Mouse (Mus musculus) MEL (cell line): ENCODE measurements around the gene Caskin1. TPM values are rescaled to one million over a fixed set of nuclear protein-coding genes. Genes with fewer than 3 reads are reported as not detected.

Experiments
- DNase-seq: peaks from one replicate; pipeline ENCODE4 v3.0.0; 2011; ENCODE audit warnings: low read depth, low spot score
- H3K27ac ChIP-seq: 2 replicates; pipeline ENCODE4 v1.5.1; 2012; ENCODE audit warnings: low read depth, mild to moderate bottlenecking, control low read depth, low read length, moderate library complexity; ENCODE audit not compliant: control insufficient read depth
- H3K27me3 ChIP-seq, 2 experiments: fragments of 150-350 bp in 1 of 2; sonication (generic) in 1 of 2; 2 replicates each; pipeline ENCODE4 v1.6.1; 2012; ENCODE audit warnings: low read length in 2 of 2, mild to moderate bottlenecking in 2 of 2, improper control_type of control experiment in 1 of 2, moderate library complexity in 1 of 2; ENCODE audit not compliant: insufficient read depth in 2 of 2, control insufficient read depth in 1 of 2
- H3K36me3 ChIP-seq, 2 experiments: 2 replicates each; pipeline ENCODE4 v1.6.1; 2012 to 2014; ENCODE audit warnings: low read length in 2 of 2, improper control_type of control experiment in 1 of 2, inconsistent platforms in 1 of 2, mild to moderate bottlenecking in 1 of 2; ENCODE audit not compliant: insufficient read depth in 2 of 2, control insufficient read depth in 1 of 2
- H3K4me1 ChIP-seq, 2 experiments: fragments of 150-350 bp in 1 of 2; sonication (generic) in 1 of 2; 2 replicates each; pipeline ENCODE4 v1.6.1; 2012; ENCODE audit warnings: low read length in 2 of 2, improper control_type of control experiment in 1 of 2, mild to moderate bottlenecking in 1 of 2; ENCODE audit not compliant: insufficient read depth in 2 of 2, control insufficient read depth in 1 of 2
- H3K4me3 ChIP-seq, 2 experiments: fragments of 150-350 bp in 1 of 2; sonication (generic) in 1 of 2; 2 replicates each; pipeline ENCODE4 v1.5.1; 2012; ENCODE audit warnings: low read depth in 2 of 2, low read length in 2 of 2, mild to moderate bottlenecking in 2 of 2, moderate library complexity in 2 of 2, control low read depth in 1 of 2, improper control_type of control experiment in 1 of 2; ENCODE audit not compliant: control insufficient read depth in 1 of 2, insufficient read depth in 1 of 2
- H3K79me2 ChIP-seq: 2 replicates; pipeline ENCODE4 v1.6.1; 2012; ENCODE audit warnings: mild to moderate bottlenecking, low read length, moderate library complexity; ENCODE audit not compliant: control insufficient read depth, poor library complexity, insufficient read depth
- H3K9ac ChIP-seq: 2 replicates; pipeline ENCODE4 v1.6.1; 2012; ENCODE audit warnings: low read depth, mild to moderate bottlenecking, control low read depth, low read length, moderate library complexity; ENCODE audit not compliant: control insufficient read depth, poor library complexity, severe bottlenecking
- H3K9me3 ChIP-seq: fragments of 150-350 bp; sonication (generic); replicated peaks from 2 replicates; pipeline ENCODE4 v1.6.1; 2012; ENCODE audit warnings: mild to moderate bottlenecking, low read length, improper control_type of control experiment, moderate library complexity; ENCODE audit not compliant: insufficient read depth
- BHLHE40 ChIP-seq: IDR thresholded peaks from 2 replicates; pipeline ENCODE4 v1.6.1; 2012; ENCODE audit warnings: low read depth, mild to moderate bottlenecking, inconsistent platforms, low read length, improper control_type of control experiment, borderline replicate concordance
- CTCF ChIP-seq, 3 experiments: IDR thresholded peaks in 2 of 3; conservative IDR thresholded peaks in 1 of 3; 2 replicates each; pipeline ENCODE4 v1.5.1; 2011 to 2012; ENCODE audit warnings: low read length in 3 of 3, low read depth in 2 of 3, mild to moderate bottlenecking in 2 of 3, improper control_type of control experiment in 1 of 3, inconsistent platforms in 1 of 3, mixed read lengths in 1 of 3, moderate library complexity in 1 of 3; ENCODE audit not compliant: control insufficient read depth in 1 of 3, insufficient read depth in 1 of 3, poor library complexity in 1 of 3, severe bottlenecking in 1 of 3
- GATA1 ChIP-seq: IDR thresholded peaks from 2 replicates; pipeline ENCODE4 v1.6.1; 2011; ENCODE audit warnings: low read depth, low read length, improper control_type of control experiment
- MAZ ChIP-seq: IDR thresholded peaks from 2 replicates; pipeline ENCODE4 v1.6.1; 2012; ENCODE audit warnings: low read depth, mild to moderate bottlenecking, inconsistent platforms, low read length, improper control_type of control experiment
- MXI1 ChIP-seq: IDR thresholded peaks from 2 replicates; pipeline ENCODE4 v1.6.1; 2011; ENCODE audit warnings: mild to moderate bottlenecking, low read depth, low read length, improper control_type of control experiment
- MYC ChIP-seq: IDR thresholded peaks from 2 replicates; pipeline ENCODE4 v1.6.1; 2011; ENCODE audit warnings: low read depth, mild to moderate bottlenecking, low read length, improper control_type of control experiment, moderate library complexity
- NRF1 ChIP-seq: IDR thresholded peaks from 2 replicates; pipeline ENCODE4 v1.6.1; 2014; ENCODE audit warnings: low read depth, mild to moderate bottlenecking, inconsistent platforms, low read length, improper control_type of control experiment, moderate library complexity; ENCODE audit not compliant: poor library complexity, insufficient read depth, severe bottlenecking
- POLR2AphosphoS5 ChIP-seq: IDR thresholded peaks from 2 replicates; pipeline ENCODE4 v1.6.1; 2012; ENCODE audit warnings: low read depth, borderline replicate concordance, mild to moderate bottlenecking, inconsistent platforms, low read length, moderate library complexity, mixed read lengths
- RAD21 ChIP-seq: IDR thresholded peaks from 2 replicates; pipeline ENCODE4 v1.6.1; 2011; ENCODE audit warnings: mild to moderate bottlenecking, low read depth, low read length, improper control_type of control experiment
- RCOR1 ChIP-seq: IDR thresholded peaks from 2 replicates; pipeline ENCODE4 v1.6.1; 2012; ENCODE audit warnings: low read depth, mild to moderate bottlenecking, inconsistent platforms, low read length, improper control_type of control experiment
- SIN3A ChIP-seq: IDR thresholded peaks from 2 replicates; pipeline ENCODE4 v1.6.1; 2012; ENCODE audit warnings: low read length, improper control_type of control experiment, inconsistent platforms
- SMC3 ChIP-seq: IDR thresholded peaks from 2 replicates; pipeline ENCODE4 v1.6.1; 2011; ENCODE audit warnings: low read depth, low read length, improper control_type of control experiment
- TAL1 ChIP-seq: IDR thresholded peaks from 2 replicates; pipeline ENCODE4 v1.6.1; 2012; ENCODE audit warnings: mild to moderate bottlenecking, inconsistent platforms, low read length, moderate library complexity, mixed read lengths
- UBTF ChIP-seq: IDR thresholded peaks from 2 replicates; pipeline ENCODE4 v1.6.1; 2012; ENCODE audit warnings: low read depth, mild to moderate bottlenecking, inconsistent platforms, low read length, improper control_type of control experiment, moderate library complexity, borderline replicate concordance; ENCODE audit not compliant: insufficient read depth
- USF1 ChIP-seq: IDR thresholded peaks from 2 replicates; pipeline ENCODE4 v1.6.1; 2014; ENCODE audit warnings: low read depth, mild to moderate bottlenecking, inconsistent platforms, low read length, improper control_type of control experiment, moderate library complexity
- ZKSCAN1 ChIP-seq: IDR thresholded peaks from 2 replicates; pipeline ENCODE4 v1.6.1; 2012; ENCODE audit warnings: low read depth, mild to moderate bottlenecking, inconsistent platforms, low read length, improper control_type of control experiment, moderate library complexity
- polyA plus RNA-seq, 2 experiments: library from polyadenylated mRNA; stranded (reverse) in 1 of 2; unstranded in 1 of 2; fragments of >175 nt in 1 of 2; fragments of >200 nt in 1 of 2; gene quantifications; 2 replicates each; pipeline versions ENCODE4 v1.2.1 to v1.2.4; 2012; ENCODE audit warnings: low replicate concordance in 2 of 2, low read depth in 1 of 2; ENCODE audit not compliant: insufficient read length in 2 of 2, insufficient read depth in 1 of 2, missing spikeins in 1 of 2
- total RNA-seq: library from RNA; depleted of rRNA; stranded (reverse); fragments of 300-350 nt; gene quantifications from 2 replicates; pipeline ENCODE4 v1.2.3, GENCODE M21; 2012

Caskin1 gene
- total and polyA plus RNA-seq, 3 experiments = 0.04 to 0.38 TPM; not detected in 1

DNA sequence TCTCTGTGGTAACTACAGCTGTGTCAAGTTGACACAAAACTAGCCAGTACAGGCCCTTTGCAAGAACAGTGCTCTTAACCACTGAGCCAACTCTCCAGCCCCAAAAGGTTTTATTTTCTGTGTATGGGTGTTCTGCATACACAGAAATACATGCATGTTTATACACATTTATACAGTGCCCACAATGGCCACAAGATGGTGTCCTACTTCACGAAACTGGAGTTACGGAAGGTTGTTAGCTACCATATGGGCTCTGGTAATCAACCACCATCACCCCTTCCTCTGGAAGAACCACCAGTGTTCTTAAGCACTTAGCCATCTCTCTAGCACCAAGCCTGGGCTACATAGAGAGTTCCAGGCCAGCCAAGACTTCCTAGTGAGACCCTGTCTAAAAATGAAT, 26.8 kb upstream of the Caskin1 start (continued):
- TF ChIP-seq UBTF (no peak), MAZ (no peak)
- TF ChIP-seq, all 39 proteins: peak for 5

GRCm38 (mm10) chr17:24462932-24463331, 25.5 kb upstream of the Caskin1 start:
- H3K9ac ChIP-seq = no peak overlapping the region
- H3K4me3 ChIP-seq = no peak overlapping the region
- H3K27ac ChIP-seq = no peak overlapping the region
- no peaks in the 10 kb centered on the region for H3K79me2 ChIP-seq
- DNase-seq = no peak
- peaks cover 0 to 12% of the 10 kb centered on the region in 2 experiments; a peak in 3 of 4 replicates for H3K4me1 ChIP-seq
- TF ChIP-seq MXI1 (no peak), CTCF (IDR thresholded peaks at IDR 0.05 in 2 of 3, conservative IDR thresholded peaks at IDR 0.05 in 1 of 3; ENCODE audit: control insufficient read depth in 1 of 3, insufficient read depth in 1 of 3, low read depth in 2 of 3, low read length in 3 of 3, poor library complexity in 1 of 3, severe bottlenecking in 1 of 3) (no peak), USF1 (no peak), RAD21 (no peak), POLR2AphosphoS5 (no peak)
- H3K27me3 ChIP-seq = no peaks in the 10 kb centered on the region
- H3K9me3 ChIP-seq = no peaks in the 10 kb centered on the region
- H3K36me3 ChIP-seq = peaks cover 0 to 4% of the 10 kb centered on the region in 2 experiments; a peak in 2 of 4 replicates

- TF ChIP-seq MXI1 = peak; percentile 45; the same call in 1 of the 2 replicates
- TF ChIP-seq MAZ = no peak
- TF ChIP-seq TAL1 = no peak
- no peak for TF ChIP-seq SIN3A
- TF ChIP-seq ZKSCAN1 = no peak
- TF ChIP-seq GATA1 = peak; percentile 54
- peak; percentile 69; the same call in 1 of the 2 replicates for TF ChIP-seq MYC
- TF ChIP-seq SMC3 = no peak
- no peak for TF ChIP-seq NRF1
- TF ChIP-seq BHLHE40 = no peak
- TF ChIP-seq UBTF = no peak
- TF ChIP-seq CTCF (IDR thresholded peaks at IDR 0.05 in 2 of 3, conservative IDR thresholded peaks at IDR 0.05 in 1 of 3; ENCODE audit: control insufficient read depth in 1 of 3, insufficient read depth in 1 of 3, low read depth in 2 of 3, low read length in 3 of 3, poor library complexity in 1 of 3, severe bottlenecking in 1 of 3) = peak in 2 of 3 experiments; percentile 25 to 39; a peak in 5 of 6 replicates
- peak; percentile 56; the same call in 1 of the 2 replicates for TF ChIP-seq RCOR1
- H3K36me3 ChIP-seq = peaks cover 0 to 4% of the 10 kb centered on the region in 2 experiments; a peak in 2 of 4 replicates
- no peak overlapping the region for H3K9ac ChIP-seq
- H3K4me3 ChIP-seq = no peak overlapping the region
- H3K9me3 ChIP-seq = no peaks in the 10 kb centered on the region
- no peaks in the 10 kb centered on the region for H3K27me3 ChIP-seq
- H3K27ac ChIP-seq = no peak overlapping the region
- peaks cover 0 to 12% of the 10 kb centered on the region in 2 experiments; a peak in 3 of 4 replicates for H3K4me1 ChIP-seq
- H3K79me2 ChIP-seq = no peaks in the 10 kb centered on the region
- DNase-seq = peak; percentile 77
These were observed 24.8 kb upstream of the Caskin1 start for GRCm38 (mm10) chr17:24463374-24464133.
